Mouse (Mus musculus): ENCODE measurements at regions not wholly inside any gene's neighbourhood (a gene's known extent, or its start where the extent isn't known, plus 50 kb on each side); places are given as distances from the start of the nearest gene placed in this dataset.
A peak's percentile ranks its signal among the peaks of the same experiment; 100 is the strongest.

DNA sequence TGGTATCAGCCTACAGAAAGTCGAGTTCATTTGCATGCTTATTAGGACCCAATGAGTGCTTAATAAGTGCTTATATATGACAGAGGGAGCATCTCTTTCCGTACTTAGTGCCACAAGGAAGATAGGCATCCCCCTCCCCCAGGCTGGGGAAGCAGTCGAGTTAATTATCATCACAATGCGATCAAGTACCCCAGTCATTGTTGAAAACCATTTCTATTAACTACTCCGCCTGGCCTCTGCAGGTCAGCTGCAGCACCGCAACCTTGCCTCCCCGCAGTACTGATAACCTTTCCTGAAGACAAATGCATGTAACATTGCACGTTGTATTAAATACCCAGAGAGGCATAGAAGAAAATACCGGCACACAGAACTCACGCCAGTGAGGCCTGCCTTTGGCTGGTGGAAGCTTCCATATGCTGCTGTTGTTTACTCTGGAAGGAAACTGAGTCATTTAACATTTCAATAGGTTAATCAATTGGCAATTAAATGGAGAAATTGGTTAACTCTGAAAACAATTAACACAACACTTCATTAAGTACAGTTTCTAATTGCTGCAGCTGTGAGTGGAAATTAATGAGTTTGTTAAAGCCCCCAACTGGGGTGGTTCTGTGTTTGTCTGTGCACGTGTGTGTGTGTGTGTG, 80.6 kb upstream of the Otx2 start:
- peak; percentile 59 for DNase-seq (ENCODE audit: low read depth, low spot score)

GRCm38 (mm10) chr14:48753517-48754079, 80.0 kb upstream of the Otx2 start:
- no peak for DNase-seq (ENCODE audit: low read depth, low spot score)

GRCm38 (mm10) chr14:48753084-48753483, 79.5 kb upstream of the Otx2 start:
- no peak for DNase-seq (ENCODE audit: low read depth, low spot score)

GRCm38 (mm10) chr14:48752579-48752905, 78.9 kb upstream of the Otx2 start:
- DNase-seq (ENCODE audit: low read depth, low spot score) = no peak

GRCm38 (mm10) chr14:48751751-48752578, 78.3 kb upstream of the Otx2 start:
- no peak for DNase-seq (ENCODE audit: low read depth, low spot score)

DNA sequence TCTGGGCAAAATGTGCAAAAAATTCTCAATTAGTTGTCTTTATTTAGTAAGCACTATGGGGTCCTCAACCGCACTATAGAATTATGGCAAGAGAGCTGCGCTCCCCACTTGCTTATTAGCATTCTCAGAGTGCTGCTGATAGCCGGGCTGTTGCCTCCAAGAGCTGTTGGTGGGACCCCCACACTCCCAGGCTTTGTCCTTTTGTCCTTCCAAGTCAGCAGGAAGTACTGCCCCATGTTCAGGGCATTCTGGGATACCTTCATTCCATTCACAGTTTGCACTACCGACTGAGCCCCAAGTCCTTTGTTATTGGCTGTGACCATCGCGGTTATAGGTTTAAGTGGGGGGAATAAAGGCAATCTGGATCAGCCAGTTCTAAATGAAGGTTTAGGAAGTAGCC, 77.4 kb upstream of the Otx2 start:
- DNase-seq (ENCODE audit: low read depth, low spot score) = no peak

- DNase-seq (ENCODE audit: low read depth, low spot score) = no peak
These were observed 75.4 kb upstream of the Otx2 start for GRCm38 (mm10) chr14:48748976-48749375.

DNA sequence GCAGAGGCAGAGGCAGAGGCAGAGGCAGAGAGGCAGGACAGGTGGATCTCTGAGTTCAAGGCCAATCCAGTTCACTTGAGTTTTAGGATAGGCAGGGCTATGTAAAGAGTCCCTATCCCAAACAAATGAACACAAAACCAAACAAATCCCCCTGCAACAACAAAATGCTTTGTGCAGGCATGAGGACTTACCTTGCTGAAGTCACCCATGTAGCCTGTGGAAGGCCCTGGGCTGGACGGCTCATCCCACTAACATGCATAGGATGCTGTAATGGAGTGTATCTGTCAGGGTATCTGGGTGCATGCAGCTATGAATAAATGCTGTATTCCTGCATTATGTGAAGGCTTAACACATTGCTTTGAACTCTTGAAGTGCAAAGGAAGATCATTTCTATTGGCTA, 74.3 kb upstream of the Otx2 start:
- DNase-seq (ENCODE audit: low read depth, low spot score) = no peak

- DNase-seq (ENCODE audit: low read depth, low spot score) = no peak
These were observed 67.5 kb upstream of the Otx2 start for GRCm38 (mm10) chr14:48740942-48741602.

DNA sequence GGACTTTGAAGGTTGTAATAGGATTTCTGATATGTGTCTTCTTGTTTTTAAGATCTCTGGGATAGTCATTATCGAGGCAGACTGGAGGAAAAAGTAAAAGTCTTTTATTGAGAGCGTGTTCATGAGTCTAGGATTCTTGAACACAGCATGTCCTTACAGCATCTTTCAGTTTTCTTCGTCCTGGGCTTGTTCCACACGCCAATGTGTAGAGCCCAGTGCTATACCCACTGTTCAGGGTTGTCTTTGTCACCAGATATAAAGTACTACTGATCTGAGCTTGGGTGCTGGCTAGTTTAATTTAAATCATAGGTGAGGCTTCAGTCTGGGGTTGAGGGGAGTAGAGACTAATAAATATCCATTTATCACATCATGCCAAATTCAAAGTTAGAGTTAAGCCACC, 65.5 kb upstream of the Otx2 start:
- no peak for DNase-seq (ENCODE audit: low read depth, low spot score)

GRCm38 (mm10) chr14:48738641-48739040, 65.0 kb upstream of the Otx2 start:
- DNase-seq (ENCODE audit: low read depth, low spot score) = no peak

- no peak for DNase-seq (ENCODE audit: low read depth, low spot score)
These were observed 64.6 kb upstream of the Otx2 start for GRCm38 (mm10) chr14:48738213-48738612.

DNA sequence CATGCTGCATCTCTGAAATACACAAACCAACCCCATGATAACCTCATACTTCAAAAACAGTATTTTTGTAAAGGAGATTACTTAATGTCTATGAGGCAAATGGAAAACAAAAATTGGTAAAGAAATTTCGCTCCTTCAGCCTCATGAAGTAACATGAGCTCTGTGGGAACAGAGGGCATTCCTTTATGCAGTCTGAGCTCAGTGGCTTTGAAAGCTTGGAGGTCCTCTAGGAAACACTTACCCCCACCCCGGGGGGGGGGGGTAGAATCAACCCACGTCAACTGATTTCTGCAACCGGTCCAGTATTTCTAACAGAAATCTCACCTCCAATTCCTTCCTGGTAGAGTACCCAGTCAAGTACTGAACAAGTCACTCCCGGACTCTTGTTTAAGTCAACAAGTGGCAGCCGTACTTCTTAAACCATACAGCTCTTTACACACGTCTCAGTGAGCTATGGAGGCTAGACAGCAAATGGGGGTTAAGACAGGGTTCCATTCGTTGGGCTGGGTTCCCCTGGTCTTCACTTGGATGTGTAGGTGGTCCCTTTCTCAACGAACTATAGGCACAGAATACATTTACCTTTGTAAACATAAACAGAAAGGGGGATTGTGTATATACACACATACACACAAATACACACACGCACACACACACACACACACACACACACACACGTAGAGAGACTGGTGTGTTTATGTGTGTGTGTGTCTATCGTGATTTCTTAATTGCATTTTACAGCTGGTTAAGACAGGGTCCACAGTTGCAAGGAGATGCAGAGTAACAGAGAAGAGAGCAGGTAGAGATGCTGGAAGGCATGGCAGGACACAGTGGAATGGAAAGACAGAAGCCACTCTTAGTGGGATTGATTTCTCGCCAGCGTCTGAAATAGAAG, 63.6 kb upstream of the Otx2 start:
- DNase-seq (ENCODE audit: low read depth, low spot score) = no peak

DNA sequence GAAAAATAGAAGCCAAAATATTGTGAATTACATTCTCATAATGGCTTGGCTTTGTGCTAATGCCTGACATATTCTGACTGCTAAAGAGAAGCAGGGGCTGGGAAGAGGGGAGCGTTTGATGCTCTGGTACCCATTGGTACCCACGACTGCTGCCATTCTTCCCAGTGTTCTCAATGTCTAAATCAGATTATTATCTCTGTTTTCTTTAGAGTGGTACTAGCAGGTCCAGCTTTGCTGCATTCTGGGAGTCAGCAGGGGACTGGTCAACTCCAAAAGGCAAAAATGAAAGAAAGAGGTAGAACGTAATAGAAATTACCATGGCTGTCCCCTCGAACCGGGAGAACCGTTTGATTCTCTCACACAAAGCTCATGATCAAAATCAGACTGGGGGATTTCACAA, 62.6 kb upstream of the Otx2 start:
- DNase-seq (ENCODE audit: low read depth, low spot score) = no peak

GRCm38 (mm10) chr14:48729996-48730395, 56.4 kb upstream of the Otx2 start:
- DNase-seq (ENCODE audit: low read depth, low spot score) = no peak
